Mouse (Mus musculus) megakaryocyte, embryonic 14.5 days (primary cell): Measurements from ENCODE around the gene Clic6. TPM values are rescaled to one million over a fixed set of nuclear protein-coding genes. Genes with fewer than 3 reads are reported as not detected.

Experiments used
- H3K27me3 ChIP-seq: replicated peaks from 2 replicates; pipeline ENCODE3; 2012; ENCODE audit warnings: inconsistent platforms
- H3K36me3 ChIP-seq: replicated peaks from 2 replicates; pipeline ENCODE3; 2012; ENCODE audit warnings: low read length, inconsistent platforms, mixed read lengths
- H3K4me1 ChIP-seq: 2 replicates; pipeline ENCODE4 v1.6.1; 2012; ENCODE audit warnings: inconsistent platforms
- H3K4me3 ChIP-seq: replicated peaks from 2 replicates; pipeline ENCODE3; 2012; ENCODE audit warnings: moderate library complexity, mild to moderate bottlenecking, inconsistent platforms
- H3K9me3 ChIP-seq: 2 replicates; pipeline ENCODE4 v1.6.1; 2012; ENCODE audit warnings: inconsistent platforms
- FLI1 ChIP-seq: IDR thresholded peaks from 2 replicates; pipeline ENCODE4 v1.6.1; 2012; ENCODE audit warnings: low read length, inconsistent platforms, mixed read lengths
- GATA1 ChIP-seq: IDR thresholded peaks from 3 replicates; pipeline ENCODE4 v1.6.1; 2012; ENCODE audit warnings: mixed read lengths, low read length, inconsistent platforms, borderline replicate concordance
- polyA plus RNA-seq: library from polyadenylated mRNA; stranded (reverse); fragments of >175 nt; gene quantifications from 2 replicates; pipeline ENCODE4 v1.2.3, GENCODE M21; 2012; ENCODE audit warnings: low replicate concordance; ENCODE audit not compliant: insufficient read depth

Clic6 gene
- not detected in 2 replicates for polyA plus RNA-seq

DNA sequence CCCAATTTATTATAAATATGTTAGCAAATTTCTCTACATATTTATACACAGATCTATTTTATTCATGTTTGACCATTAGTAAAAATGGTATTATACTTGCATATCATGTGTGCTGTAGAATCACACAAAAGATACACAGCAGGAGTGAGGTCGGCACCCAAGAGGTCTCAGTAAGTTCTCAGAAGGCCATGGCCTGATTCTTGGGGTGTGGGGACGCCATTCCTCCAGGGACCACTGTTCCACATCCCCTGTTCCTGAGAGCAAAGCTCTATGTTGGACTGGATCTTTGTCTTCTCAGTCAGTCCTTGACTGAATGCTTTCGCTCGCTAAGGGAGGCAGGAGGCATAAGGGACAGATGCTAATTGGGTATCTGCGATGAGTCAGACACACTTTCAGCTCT is at the start of gene Clic6:
TSS of gene Clic6 (plus strand) at position 301 of the 400 bp plus-strand sequence.
- peaks cover 4% of the 10 kb centered on the region; the same call in 1 of the 2 replicates for H3K4me1 ChIP-seq
- TF ChIP-seq GATA1 = no peak
- TF ChIP-seq FLI1 = no peak

DNA sequence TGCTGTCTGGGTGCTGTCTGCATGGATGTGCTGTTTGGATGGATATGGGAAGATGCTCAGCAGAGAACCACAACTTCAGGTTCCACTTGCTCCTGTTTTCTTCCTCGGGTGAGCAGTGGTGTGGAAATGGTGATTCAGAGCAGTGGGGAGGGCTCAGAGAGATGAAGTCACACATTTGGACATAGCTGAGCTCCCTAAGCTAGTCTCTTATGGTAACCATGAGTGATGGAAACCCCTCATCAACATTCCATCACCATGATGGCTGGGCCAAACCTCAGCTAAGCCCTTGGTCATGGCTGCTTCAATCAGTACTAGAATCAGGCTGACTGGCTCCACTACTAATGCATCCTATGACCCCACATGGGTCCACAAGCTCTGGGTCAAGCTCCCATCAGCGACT is 45.8 kb upstream of the Clic6 start:
- H3K27me3 ChIP-seq = peaks cover 19% of the 10 kb centered on the region
- peak overlapping the region; percentile 30 for H3K4me3 ChIP-seq
- no peaks in the 10 kb centered on the region for H3K9me3 ChIP-seq
- peaks cover 19% of the 10 kb centered on the region for H3K4me1 ChIP-seq
- TF ChIP-seq GATA1 = no peak
- TF ChIP-seq FLI1 = no peak
- no peaks in the 10 kb centered on the region for H3K36me3 ChIP-seq

More for the DNA sequence above, at the start of gene Clic6:
- H3K27me3 ChIP-seq = peaks cover 50% of the 10 kb centered on the region
- peaks cover 3% of the 10 kb centered on the region for H3K9me3 ChIP-seq
- H3K36me3 ChIP-seq = no peaks in the 10 kb centered on the region
- no peak within 1 kb of the TSS for H3K4me3 ChIP-seq

GRCm38 (mm10) chr16:92440229-92440628 is 45.3 kb upstream of the Clic6 start:
- TF ChIP-seq GATA1 (no peak), FLI1 (no peak)
- H3K9me3 ChIP-seq = no peaks in the 10 kb centered on the region
- H3K27me3 ChIP-seq = peaks cover 22% of the 10 kb centered on the region
- peaks cover 23% of the 10 kb centered on the region for H3K4me1 ChIP-seq
- H3K4me3 ChIP-seq = peak overlapping the region; percentile 30
- no peaks in the 10 kb centered on the region for H3K36me3 ChIP-seq

DNA sequence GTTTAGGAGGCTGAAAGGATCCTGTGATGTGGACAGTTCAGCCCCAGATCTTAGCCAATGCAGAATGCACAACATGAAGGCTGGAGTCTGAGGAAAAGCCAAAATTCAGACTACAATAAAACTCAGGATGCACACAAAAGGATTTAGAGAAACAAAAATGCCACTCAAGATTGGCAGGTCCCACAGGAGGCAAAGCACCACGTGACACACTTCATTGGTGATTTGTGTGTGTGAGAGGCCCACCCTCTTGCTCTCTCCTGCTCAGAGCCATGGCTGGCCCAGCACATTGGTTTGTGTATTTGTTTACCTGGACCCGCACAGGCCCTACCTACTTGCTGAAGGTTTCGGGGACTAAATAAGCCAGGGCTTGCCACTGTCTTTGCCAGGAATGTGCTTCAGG is 44.3 kb upstream of the Clic6 start:
- TF ChIP-seq GATA1 = no peak
- no peak for TF ChIP-seq FLI1
- Histone ChIP-seq H3K4me1 (peaks cover 24% of the 10 kb centered on the region), H3K27me3 (peaks cover 20% of the 10 kb centered on the region), H3K9me3 (no peaks in the 10 kb centered on the region), H3K4me3 (no peak overlapping the region), H3K36me3 (no peaks in the 10 kb centered on the region)

GRCm38 (mm10) chr16:92442150-92442549 is 43.4 kb upstream of the Clic6 start:
- no peak for TF ChIP-seq FLI1
- TF ChIP-seq GATA1 = no peak
- peaks cover 20% of the 10 kb centered on the region for H3K27me3 ChIP-seq
- no peaks in the 10 kb centered on the region for H3K36me3 ChIP-seq
- peaks cover 24% of the 10 kb centered on the region for H3K4me1 ChIP-seq
- H3K4me3 ChIP-seq = no peak overlapping the region
- H3K9me3 ChIP-seq = no peaks in the 10 kb centered on the region

- no peaks in the 10 kb centered on the region for H3K36me3 ChIP-seq
- H3K4me3 ChIP-seq = no peak overlapping the region
- no peak for TF ChIP-seq GATA1
- no peak for TF ChIP-seq FLI1
- H3K4me1 ChIP-seq = peaks cover 24% of the 10 kb centered on the region
- peaks cover 20% of the 10 kb centered on the region for H3K27me3 ChIP-seq
- H3K9me3 ChIP-seq = no peaks in the 10 kb centered on the region
Measured at GRCm38 (mm10) chr16:92442946-92443345, 42.6 kb upstream of the Clic6 start.

- Histone ChIP-seq H3K27me3 (peaks cover 20% of the 10 kb centered on the region), H3K9me3 (no peaks in the 10 kb centered on the region), H3K36me3 (no peaks in the 10 kb centered on the region), H3K4me1 (peaks cover 24% of the 10 kb centered on the region), H3K4me3 (peak overlapping the region; percentile 62)
- no peak for TF ChIP-seq GATA1
Measured at GRCm38 (mm10) chr16:92443644-92444113, 41.9 kb upstream of the Clic6 start.

DNA sequence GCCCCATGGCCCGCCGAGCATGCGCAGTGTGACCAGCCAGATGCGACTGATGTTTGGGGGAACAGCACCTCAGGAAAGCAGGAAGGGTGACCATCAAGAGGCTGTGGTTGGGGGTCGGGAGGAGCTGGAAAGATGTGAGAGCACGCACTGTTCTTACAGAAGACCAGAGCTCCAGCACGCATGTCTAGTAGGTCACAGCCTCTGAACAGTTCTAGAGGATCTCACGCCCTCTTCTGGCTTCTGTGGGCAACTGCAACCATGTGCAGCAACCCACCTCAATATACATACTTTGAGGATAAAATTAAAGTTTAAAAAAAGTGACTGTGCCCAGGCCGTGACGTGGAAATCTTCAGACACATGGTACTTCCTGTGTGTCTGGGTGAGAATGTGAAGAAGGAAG is 40.2 kb upstream of the Clic6 start:
- H3K4me1 ChIP-seq = peaks cover 23% of the 10 kb centered on the region
- H3K4me3 ChIP-seq = no peak overlapping the region
- H3K27me3 ChIP-seq = peaks cover 13% of the 10 kb centered on the region
- no peaks in the 10 kb centered on the region for H3K9me3 ChIP-seq
- H3K36me3 ChIP-seq = no peaks in the 10 kb centered on the region
- TF ChIP-seq GATA1 (no peak), FLI1 (no peak)

GRCm38 (mm10) chr16:92449080-92449479 is 36.5 kb upstream of the Clic6 start:
- H3K4me3 ChIP-seq = no peak overlapping the region
- TF ChIP-seq GATA1 (no peak), FLI1 (no peak)
- H3K4me1 ChIP-seq = peaks cover 5% of the 10 kb centered on the region; the same call in 1 of the 2 replicates
- peaks cover 4% of the 10 kb centered on the region for H3K36me3 ChIP-seq
- no peaks in the 10 kb centered on the region for H3K9me3 ChIP-seq
- H3K27me3 ChIP-seq = peaks cover 7% of the 10 kb centered on the region

- no peak overlapping the region for H3K4me3 ChIP-seq
- H3K27me3 ChIP-seq = peaks cover 3% of the 10 kb centered on the region
- peaks cover 6% of the 10 kb centered on the region; the same call in 1 of the 2 replicates for H3K4me1 ChIP-seq
- peaks cover 4% of the 10 kb centered on the region for H3K36me3 ChIP-seq
- TF ChIP-seq FLI1 = no peak
- no peak for TF ChIP-seq GATA1
- no peaks in the 10 kb centered on the region for H3K9me3 ChIP-seq
Measured at GRCm38 (mm10) chr16:92450331-92450730, 35.2 kb upstream of the Clic6 start.

- peaks cover 6% of the 10 kb centered on the region; the same call in 1 of the 2 replicates for H3K4me1 ChIP-seq
- H3K36me3 ChIP-seq = peaks cover 4% of the 10 kb centered on the region
- H3K4me3 ChIP-seq = no peak overlapping the region
- TF ChIP-seq GATA1 = no peak
- no peak for TF ChIP-seq FLI1
- H3K9me3 ChIP-seq = no peaks in the 10 kb centered on the region
- peaks cover 3% of the 10 kb centered on the region for H3K27me3 ChIP-seq
Measured at GRCm38 (mm10) chr16:92451516-92452072, 33.9 kb upstream of the Clic6 start.
